Mouse (Mus musculus) megakaryocyte progenitor cell, adult 5-6 weeks (primary cell): ENCODE measurements at regions not wholly inside any gene's neighbourhood (a gene's known extent, or its start where the extent isn't known, plus 50 kb on each side); places are given as distances from the start of the nearest gene placed in this dataset.

Source experiments
- ATAC-seq: replicated peaks from 2 replicates; pipeline ENCODE4 v1.8.0; 2016; ENCODE audit warnings: mild to moderate bottlenecking, moderate TSS enrichment, inconsistent platforms; ENCODE audit not compliant: poor library complexity

DNA sequence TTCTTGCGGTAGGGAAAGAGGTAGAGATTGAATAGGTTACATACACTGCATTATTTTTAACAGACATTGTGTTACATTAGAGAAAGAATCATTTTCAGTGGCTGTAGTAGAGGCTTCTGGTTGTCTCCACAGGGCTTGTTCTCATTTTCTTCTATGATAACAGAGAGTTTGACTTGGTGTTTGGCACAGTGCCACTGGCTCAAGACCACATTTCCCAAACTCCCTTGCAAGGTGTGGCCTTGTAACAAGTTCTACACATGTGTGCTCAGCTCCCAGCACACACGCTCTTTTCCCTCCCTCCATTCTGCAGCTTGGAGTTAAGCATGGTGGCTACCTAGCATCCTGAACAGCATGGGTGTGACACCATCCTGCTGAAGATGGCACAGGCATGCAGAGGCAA is 252.2 kb downstream of the Spry2 start:
- peak; percentile 40 for ATAC-seq

- ATAC-seq: no peak
Measured at GRCm38 (mm10) chr14:105643285-105643957, 253.2 kb downstream of the Spry2 start.

DNA sequence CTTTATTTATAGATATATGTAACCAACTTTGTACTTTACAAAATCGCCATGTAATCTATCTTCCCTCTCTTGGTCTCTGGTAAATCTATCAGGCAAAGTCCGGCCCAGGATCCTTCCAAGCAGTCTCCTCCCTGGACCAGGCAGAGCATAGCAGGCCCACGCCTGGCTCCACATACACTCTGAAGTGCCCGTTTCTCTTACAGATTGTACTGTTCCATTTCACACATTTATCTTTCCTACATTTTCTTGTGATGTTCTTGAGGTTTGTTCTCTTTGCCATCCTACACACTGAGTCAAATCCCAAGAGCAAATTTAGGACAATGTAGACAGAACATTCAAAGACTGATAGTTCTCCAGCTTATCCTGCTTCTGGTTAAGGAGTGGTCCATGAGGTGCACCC is 264.3 kb downstream of the Spry2 start:
- no peak for ATAC-seq

GRCm38 (mm10) chr14:105631681-105632031 is 265.0 kb downstream of the Spry2 start:
- no peak for ATAC-seq

DNA sequence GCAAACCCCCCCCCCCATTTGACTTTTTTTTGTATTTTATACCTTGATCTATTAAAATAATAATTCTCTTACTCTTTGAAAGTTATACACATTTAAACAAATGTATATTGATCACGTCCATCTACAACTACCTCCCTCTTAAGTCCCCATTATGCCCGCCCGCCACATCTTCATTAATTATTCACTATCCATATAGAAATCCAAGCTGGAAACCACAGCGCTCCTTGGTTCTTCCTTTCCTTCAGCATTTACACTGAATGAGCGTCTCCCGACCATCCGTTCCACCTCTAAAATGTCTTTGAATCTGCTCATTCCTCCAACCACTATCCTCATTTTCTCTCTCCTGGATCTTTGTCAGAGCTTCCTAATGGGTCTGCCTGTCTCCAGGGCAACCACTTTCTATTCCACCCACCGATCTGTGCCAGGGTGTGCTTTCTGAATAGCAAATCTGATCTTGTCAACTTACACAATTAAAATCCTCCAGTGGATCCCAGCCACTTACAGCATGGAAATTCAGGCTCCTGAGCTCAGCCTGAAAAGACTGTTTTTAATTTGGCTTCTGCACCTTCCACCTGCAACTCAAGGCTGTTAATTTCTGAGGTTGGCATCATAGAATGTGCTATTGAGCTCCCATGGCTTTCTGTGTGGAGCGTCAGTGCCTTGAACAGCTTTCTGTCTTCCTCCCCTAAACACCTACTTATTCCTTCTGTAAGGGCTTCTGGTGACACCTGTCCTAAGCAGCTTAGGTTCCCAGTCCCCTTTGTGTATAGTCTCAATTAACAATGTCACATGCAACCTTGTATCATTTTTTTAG is 265.5 kb downstream of the Spry2 start:
- ATAC-seq: no peak

DNA sequence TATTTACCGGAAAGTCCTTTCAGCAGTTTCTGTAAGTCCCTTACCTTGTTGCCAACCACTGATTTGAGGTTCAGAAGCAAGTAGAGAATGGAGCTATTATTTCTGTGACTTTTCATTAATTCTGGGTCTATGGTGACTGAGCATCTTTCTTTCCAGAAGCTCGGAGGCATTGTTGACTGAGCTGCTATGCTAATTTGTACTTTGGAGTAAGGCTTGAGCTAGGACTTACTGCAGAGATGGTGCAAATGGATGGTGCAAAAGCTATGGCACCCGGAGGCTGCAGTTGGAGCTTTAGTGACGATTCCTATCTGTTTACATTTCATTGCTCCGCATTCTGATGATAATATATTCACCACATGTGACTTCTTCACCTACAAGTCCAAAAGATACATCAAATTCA is 266.2 kb downstream of the Spry2 start:
- ATAC-seq: no peak

- peak; percentile 61 for ATAC-seq
Measured at GRCm38 (mm10) chr14:105628673-105629072, 267.9 kb downstream of the Spry2 start.

DNA sequence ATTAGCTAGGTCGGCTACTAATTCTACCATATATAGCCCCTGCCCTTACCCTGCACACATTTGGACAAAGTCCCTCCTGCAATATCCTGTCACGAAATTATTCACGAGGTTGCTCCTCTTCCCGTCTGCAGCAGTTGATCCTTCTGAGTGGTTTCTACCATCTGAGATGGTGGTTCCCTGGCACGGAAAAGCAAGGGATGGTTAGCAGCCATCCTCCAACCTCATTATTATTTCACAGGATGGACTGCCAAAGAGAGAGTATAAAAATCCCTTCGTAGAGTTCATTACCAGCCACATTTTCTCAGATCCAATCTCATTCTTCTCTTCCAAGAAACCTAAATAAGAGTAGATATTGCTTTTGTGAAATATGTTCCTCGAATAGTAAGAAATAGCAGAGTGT is 272.2 kb downstream of the Spry2 start:
- no peak for ATAC-seq

GRCm38 (mm10) chr14:105622166-105622565 is 274.5 kb downstream of the Spry2 start:
- ATAC-seq: peak; percentile 61

DNA sequence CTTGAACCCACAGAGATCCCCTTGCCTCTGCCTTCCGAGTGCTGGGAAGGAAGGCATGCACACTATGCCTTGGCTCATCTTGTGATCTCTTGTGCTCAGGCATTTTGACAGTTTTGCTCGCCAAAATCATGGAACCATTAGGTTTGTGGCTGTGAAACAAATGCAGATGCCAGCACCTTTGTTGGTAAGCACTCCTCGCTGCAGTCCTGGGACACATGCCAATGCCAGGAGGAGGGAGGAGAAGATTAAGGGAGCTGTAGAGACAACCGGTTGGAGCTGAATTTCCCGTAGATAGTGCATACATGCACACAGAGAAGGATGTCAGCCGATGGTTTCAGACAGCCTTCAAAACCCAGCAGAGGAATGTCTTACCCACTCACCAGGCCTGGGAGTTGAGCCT is 275.5 kb downstream of the Spry2 start:
- ATAC-seq: no peak

GRCm38 (mm10) chr14:105619449-105619848 is 277.2 kb downstream of the Spry2 start:
- peak; percentile 55 for ATAC-seq

DNA sequence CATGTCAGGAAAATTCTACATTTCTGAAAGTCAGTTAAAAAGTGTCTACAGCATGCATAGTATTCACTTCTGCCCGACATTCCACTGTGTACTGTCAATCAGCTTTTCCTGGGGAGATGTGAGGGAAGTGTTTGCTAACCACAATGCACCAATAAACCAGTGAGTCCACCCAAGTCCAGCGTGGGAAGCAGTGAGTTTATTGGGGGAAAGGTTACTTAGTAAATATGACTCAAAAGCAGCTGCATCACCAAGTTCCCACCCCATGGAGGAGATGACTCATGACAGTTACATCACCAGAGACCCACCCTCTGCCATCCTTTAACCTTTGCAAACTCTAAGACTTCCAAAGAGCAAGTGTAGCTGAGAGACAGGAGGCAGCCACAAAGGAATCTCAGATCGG is 280.9 kb downstream of the Spry2 start:
- no peak for ATAC-seq

- ATAC-seq: peak; percentile 56
Measured at GRCm38 (mm10) chr14:105612794-105613193, 283.8 kb downstream of the Spry2 start.

DNA sequence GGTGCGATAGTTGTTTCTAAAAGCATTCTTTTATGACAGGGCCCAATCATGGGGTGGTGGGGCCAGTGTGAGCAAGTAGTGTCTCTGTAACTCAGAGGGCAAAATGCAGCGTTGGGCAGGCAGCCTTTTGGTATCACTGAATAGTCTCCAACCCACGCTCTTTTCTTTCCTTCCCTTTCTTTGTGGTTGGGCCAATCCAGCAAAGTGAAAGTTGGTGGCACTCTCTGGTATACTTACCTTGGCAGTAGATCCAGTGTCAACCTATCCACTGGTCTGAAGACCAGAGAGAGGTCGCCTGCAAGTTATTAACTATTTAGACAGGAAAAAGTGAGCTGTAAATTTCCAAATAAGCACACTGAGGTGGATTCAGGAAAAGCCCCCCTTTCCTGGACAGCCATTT is 287.8 kb downstream of the Spry2 start:
- ATAC-seq: no peak; the same call in 1 of the 2 replicates

DNA sequence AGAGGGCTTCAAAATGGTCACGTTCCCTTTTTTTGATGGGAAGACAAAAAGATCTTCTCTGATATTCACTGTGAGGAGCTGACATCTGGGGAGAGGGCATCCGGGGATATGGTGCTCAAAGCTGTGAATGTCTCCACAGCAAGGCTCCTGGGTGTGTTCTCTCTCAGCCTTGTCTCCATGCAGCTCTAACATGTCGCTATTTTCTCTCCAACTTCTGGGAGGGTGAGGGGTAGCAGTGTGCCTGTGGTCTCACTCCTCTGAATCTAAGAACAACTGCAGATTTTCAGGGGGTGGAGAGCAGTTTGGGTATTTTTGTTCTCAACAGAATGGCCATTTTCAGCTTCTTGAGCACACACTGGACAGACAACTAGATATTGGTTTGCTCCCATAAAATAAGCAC is 290.1 kb downstream of the Spry2 start:
- ATAC-seq: no peak

DNA sequence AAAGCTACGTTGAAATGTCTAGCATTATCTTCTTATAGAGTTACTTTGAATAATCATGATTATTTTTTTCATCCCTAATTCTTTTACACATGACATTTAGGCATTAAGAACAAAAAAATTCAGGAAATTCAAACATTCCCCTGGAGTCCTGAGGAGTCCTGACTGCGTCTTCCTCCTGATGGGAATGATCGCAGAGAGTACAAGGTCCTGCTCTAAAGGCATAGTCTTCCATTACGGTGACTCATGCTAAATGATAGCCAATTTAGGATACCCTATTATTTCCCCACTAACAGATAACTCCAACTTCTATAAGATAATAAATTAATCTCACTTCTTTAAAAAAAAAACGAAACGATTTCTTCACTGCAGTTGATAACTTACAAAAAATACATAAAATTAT is 292.2 kb downstream of the Spry2 start:
- ATAC-seq: no peak

DNA sequence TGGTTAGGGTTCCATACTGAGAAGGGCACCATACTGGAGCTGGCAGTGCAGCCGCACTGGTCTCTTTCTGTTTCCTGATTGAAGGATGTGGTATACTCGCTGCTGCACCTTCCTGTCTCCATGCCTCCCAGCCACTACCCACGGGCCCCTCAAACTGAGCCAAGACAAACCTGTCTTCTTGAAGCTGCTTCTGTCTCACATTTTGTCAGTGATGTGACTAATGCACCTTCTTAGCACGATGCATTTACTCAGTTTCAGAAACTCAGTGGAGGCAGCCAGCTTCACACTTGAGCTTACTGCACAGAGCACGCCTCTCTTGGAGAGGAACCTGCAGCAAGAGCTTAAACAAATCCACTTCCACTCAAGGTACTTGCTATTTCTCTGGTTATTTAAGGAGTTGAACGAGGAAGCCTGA is 293.6 kb downstream of the Spry2 start:
- ATAC-seq: peak; percentile 78

- no peak for ATAC-seq
Measured at GRCm38 (mm10) chr14:105599550-105600453, 296.8 kb downstream of the Spry2 start.

- no peak for ATAC-seq
Measured at GRCm38 (mm10) chr14:105589751-105590150, 306.9 kb downstream of the Spry2 start.

GRCm38 (mm10) chr14:105589261-105589660 is 307.4 kb downstream of the Spry2 start:
- no peak for ATAC-seq

GRCm38 (mm10) chr14:105588391-105589163 is 308.0 kb downstream of the Spry2 start:
- no peak for ATAC-seq
